Mouse (Mus musculus) thymus, adult 2 months (tissue): ENCODE measurements at regions not wholly inside any gene's neighbourhood (a gene's known extent, or its start where the extent isn't known, plus 50 kb on each side); places are given as distances from the start of the nearest gene placed in this dataset.

ENCODE experiments used
- CTCF ChIP-seq: fragments of 200-500 bp; IDR thresholded peaks from 2 replicates; pipeline ENCODE4 v1.5.1; 2012; ENCODE audit warnings: mild to moderate bottlenecking, control low read depth, low read length, moderate library complexity, borderline replicate concordance; ENCODE audit not compliant: control insufficient read depth, poor library complexity, insufficient read depth; ENCODE audit errors: extremely low read depth
- POLR2A ChIP-seq: fragments of 200-500 bp; IDR thresholded peaks from 2 replicates; pipeline ENCODE4 v1.6.1; 2012; ENCODE audit warnings: mild to moderate bottlenecking, low read length, control low read depth, moderate library complexity; ENCODE audit not compliant: control insufficient read depth, poor library complexity, insufficient read depth; ENCODE audit errors: extremely low read depth

- TF ChIP-seq CTCF = no peak
- no peak for TF ChIP-seq POLR2A
Observed at GRCm38 (mm10) chr14:46578051-46579000, 182.0 kb upstream of the Cdkn3 start.
